Mouse (Mus musculus): Measurements from ENCODE around the gene Cphx1. TPM values are rescaled to one million over a fixed set of nuclear protein-coding genes. Genes with fewer than 3 reads are reported as not detected.
"Not testable (repeated sequence)": the region's sequence is repeated elsewhere in the genome, so short reads cannot be mapped to it uniquely, and the experiment has no call there.

Cphx1 gene
- polyA plus RNA-seq, 1 experiment from 2014 or later = not detected

GRCm38 (mm10) chr14:25957861-25958260, 19.8 kb downstream of the Cphx1 start:
- H3K9ac ChIP-seq; ATAC-seq (ENCODE audit: insufficient read depth): not testable (repeated sequence)

DNA sequence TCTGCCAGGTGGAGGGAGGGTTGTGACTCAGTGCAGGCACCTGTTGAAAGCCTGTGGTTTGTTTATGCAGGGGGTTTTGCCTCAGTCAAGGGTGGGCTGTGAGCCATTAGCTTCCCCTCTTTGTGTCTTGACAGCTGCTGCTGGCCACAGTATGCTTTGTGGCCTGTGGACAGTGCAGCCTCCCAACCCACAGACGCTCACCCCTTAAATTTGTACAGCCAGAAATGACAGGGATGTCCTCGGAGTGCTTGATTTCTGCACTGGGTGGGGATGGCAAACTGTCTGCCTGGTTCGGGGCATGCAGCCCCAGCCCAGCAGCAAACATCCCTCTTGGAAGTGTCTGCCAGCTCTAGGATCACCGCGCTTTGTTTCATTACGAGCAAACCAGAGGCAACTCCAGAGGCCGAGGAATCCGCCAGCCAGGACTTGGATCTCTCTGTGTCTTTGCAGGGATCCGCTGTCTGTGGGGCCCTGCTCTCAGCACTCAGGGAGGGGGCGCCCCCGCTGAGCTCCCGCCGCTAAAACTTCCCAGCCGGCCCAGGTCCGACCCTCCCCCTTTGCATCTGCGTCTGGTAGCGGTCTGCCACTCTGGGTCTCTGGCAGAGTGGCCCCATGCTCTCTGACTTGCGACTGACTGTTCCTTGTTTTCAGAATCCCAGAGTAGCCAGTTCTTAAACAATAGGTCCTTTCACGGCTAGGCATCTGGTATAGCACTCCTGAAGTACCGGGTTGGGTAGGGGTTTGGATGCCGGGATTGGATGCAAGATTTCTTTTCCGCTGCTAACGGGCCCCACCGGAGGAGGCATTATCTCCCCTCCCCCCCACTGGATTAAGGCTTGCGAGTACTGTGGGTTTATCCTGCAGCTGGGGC, 40.5 kb downstream of the Cphx1 start, which contains the start of gene Duxbl1:
Gene Duxbl1, plus strand, starts transcription at position 207 of the 871 bp plus-strand sequence.
- H3K4me2 ChIP-seq = peak within 1 kb of the TSS; percentile 32; the same call in 1 of the 2 replicates
- no CpG with 5 or more reads among the region's 25 CpGs for WGBS (ENCODE audit: insufficient replicate concordance)
- H3K9ac ChIP-seq; H3K36me3 ChIP-seq (replicated peaks); ATAC-seq (ENCODE audit: insufficient read depth); H3K9me3 ChIP-seq (replicated peaks); H3K27ac ChIP-seq (replicated peaks); H3K4me3 ChIP-seq (replicated peaks); H3K4me1 ChIP-seq (replicated peaks); H3K27me3 ChIP-seq: not testable (repeated sequence)

More at GRCm38 (mm10) chr14:25957861-25958260, 19.8 kb downstream of the Cphx1 start:
- H3K4me2 ChIP-seq; H3K4me3 ChIP-seq (replicated peaks); H3K27ac ChIP-seq (replicated peaks); H3K4me1 ChIP-seq (replicated peaks); H3K36me3 ChIP-seq (replicated peaks); H3K27me3 ChIP-seq; H3K9me3 ChIP-seq (replicated peaks): not testable (repeated sequence)
- no CpG with 5 or more reads among the region's 3 CpGs for WGBS (ENCODE audit: insufficient replicate concordance)

GRCm38 (mm10) chr14:25979242-25979941, 41.3 kb downstream of the Cphx1 start:
- 11% methylated on average over 8 of the region's 13 CpGs for WGBS (ENCODE audit: insufficient replicate concordance)
- not testable (repeated sequence) for H3K4me3 ChIP-seq (replicated peaks); ATAC-seq (ENCODE audit: insufficient read depth); H3K36me3 ChIP-seq (replicated peaks); H3K27me3 ChIP-seq; H3K27ac ChIP-seq (replicated peaks); H3K4me1 ChIP-seq (replicated peaks); H3K9me3 ChIP-seq (replicated peaks); H3K9ac ChIP-seq
- peak overlapping the region; percentile 32; the same call in 1 of the 2 replicates for H3K4me2 ChIP-seq

GRCm38 (mm10) chr14:25981880-25982279, 43.8 kb downstream of the Cphx1 start:
- 53% methylated on average over 7 of the region's 9 CpGs for WGBS (ENCODE audit: insufficient replicate concordance)
- H3K9ac ChIP-seq; H3K4me1 ChIP-seq (replicated peaks); H3K27me3 ChIP-seq; H3K4me3 ChIP-seq (replicated peaks); H3K4me2 ChIP-seq; H3K27ac ChIP-seq (replicated peaks); H3K36me3 ChIP-seq (replicated peaks); H3K9me3 ChIP-seq (replicated peaks); ATAC-seq (ENCODE audit: insufficient read depth): not testable (repeated sequence)

Other genes starting within 250 kb of the Cphx1 start
- gene Ppif, start 244.2 kb upstream of the Cphx1 start, polyA plus RNA-seq (2015; fragmentation: Nextera tagmentation; extraction: Ambion mirVana) = 26.4 and 26.8 TPM in 2 replicates
- gene Zcchc24, start 169.3 kb upstream of the Cphx1 start, polyA plus RNA-seq (2015; fragmentation: Nextera tagmentation; extraction: Ambion mirVana) = 7.5 and 8.3 TPM in 2 replicates
- 11.2 TPM in 2 replicates for gene Anxa11, start 96.1 kb upstream of the Cphx1 start, polyA plus RNA-seq (2015; fragmentation: Nextera tagmentation; extraction: Ambion mirVana)
- gene Plac9a, start 35.2 kb upstream of the Cphx1 start, polyA plus RNA-seq (2015; fragmentation: Nextera tagmentation; extraction: Ambion mirVana) = 0.53 and 0.71 TPM in 2 replicates
- 1.7 and 2.3 TPM in 2 replicates for gene Tmem254a, start 10.6 kb upstream of the Cphx1 start, polyA plus RNA-seq (2015; fragmentation: Nextera tagmentation; extraction: Ambion mirVana)
- 0.12 TPM in 1 of 2 replicates, not detected in the other for gene Duxbl1, start 40.3 kb downstream of the Cphx1 start, polyA plus RNA-seq (2015; fragmentation: Nextera tagmentation; extraction: Ambion mirVana)
- 3.4 and 4.0 TPM in 2 replicates for gene Gm9780, start 104.4 kb downstream of the Cphx1 start, polyA plus RNA-seq (2015; fragmentation: Nextera tagmentation; extraction: Ambion mirVana)
- 10.4 and 11.3 TPM in 2 replicates for gene Tmem254c, start 129.1 kb downstream of the Cphx1 start, polyA plus RNA-seq (2015; fragmentation: Nextera tagmentation; extraction: Ambion mirVana)
- not detected in 2 replicates for gene Cphx2, start 143.2 kb downstream of the Cphx1 start, polyA plus RNA-seq (2015; fragmentation: Nextera tagmentation; extraction: Ambion mirVana)
- gene Cphx3, start 144.0 kb downstream of the Cphx1 start, polyA plus RNA-seq (2015; fragmentation: Nextera tagmentation; extraction: Ambion mirVana) = 0.05 TPM in 1 of 2 replicates, not detected in the other
- gene Duxbl2, start 180.0 kb downstream of the Cphx1 start, polyA plus RNA-seq (2015; fragmentation: Nextera tagmentation; extraction: Ambion mirVana) = 0.15 TPM in 1 of 2 replicates, not detected in the other
- 3.4 and 4.3 TPM in 2 replicates for gene Plac9b, start 244.2 kb downstream of the Cphx1 start, polyA plus RNA-seq (2015; fragmentation: Nextera tagmentation; extraction: Ambion mirVana)